Mouse (Mus musculus) neural tube, embryonic 15.5 days (tissue): ENCODE results near the gene Skida1. TPM values are rescaled to one million over a fixed set of nuclear protein-coding genes. Genes with fewer than 3 reads are reported as not detected.

ENCODE experiments used
- ATAC-seq: fragments of 200-750 bp; cut with Nextera tagmentation; 2 replicates; pipeline ENCODE4 v1.8.0; 2017; ENCODE audit warnings: mild to moderate bottlenecking, moderate TSS enrichment, moderate library complexity; ENCODE audit not compliant: low FRiP score
- H3K27ac ChIP-seq: fragments of 300-500 bp; sonication (generic); replicated peaks from 2 replicates; pipeline ENCODE4 v1.5.1; 2015; ENCODE audit warnings: mild to moderate bottlenecking, inconsistent platforms
- H3K27me3 ChIP-seq: fragments of 300-500 bp; sonication (generic); replicated peaks from 2 replicates; pipeline ENCODE4 v1.6.1; 2015; ENCODE audit warnings: inconsistent platforms
- H3K36me3 ChIP-seq: fragments of 300-500 bp; sonication (generic); 2 replicates; pipeline ENCODE4 v1.6.1; 2015; ENCODE audit warnings: inconsistent platforms
- H3K4me1 ChIP-seq: fragments of 300-500 bp; sonication (generic); 2 replicates; pipeline ENCODE4 v1.6.1; 2015; ENCODE audit warnings: inconsistent platforms
- H3K4me2 ChIP-seq: fragments of 300-500 bp; sonication (generic); 2 replicates; pipeline ENCODE4 v1.6.1; 2015; ENCODE audit warnings: inconsistent platforms, mild to moderate bottlenecking, moderate library complexity
- H3K4me3 ChIP-seq: fragments of 300-500 bp; sonication (generic); replicated peaks from 2 replicates; pipeline ENCODE4 v1.5.1; 2015; ENCODE audit warnings: mild to moderate bottlenecking, inconsistent platforms
- H3K9ac ChIP-seq: fragments of 300-500 bp; sonication (generic); replicated peaks from 2 replicates; pipeline ENCODE4 v1.6.1; 2015; ENCODE audit warnings: mild to moderate bottlenecking, inconsistent platforms
- H3K9me3 ChIP-seq: fragments of 300-500 bp; sonication (generic); replicated peaks from 2 replicates; pipeline ENCODE4 v1.6.1; 2016; ENCODE audit warnings: inconsistent platforms
- WGBS: fragments of 180-500 bp; shearing (Covaris S2); methylation state at CpG from one replicate; pipeline ENCODE4 v1.1.7; 2015; ENCODE audit warnings: mixed read lengths; 5-methylcytosine and 5-hydroxymethylcytosine counted together
- polyA plus RNA-seq: library from polyadenylated mRNA; unstranded; fragments of >200 nt; fragmentation: Nextera tagmentation; extraction: Ambion mirVana; gene quantifications from 2 replicates; pipeline ENCODE4 v1.2.1, GENCODE M21; 2015

Skida1 gene
- polyA plus RNA-seq, 1 experiment from 2014 or later: 5.2 TPM

GRCm38 (mm10) chr2:18046186-18046585 is 2.7 kb downstream of the Skida1 start:
- 2% methylated on average over 4 of the region's 4 CpGs for WGBS
- H3K4me1 ChIP-seq: peaks cover 50% of the 10 kb centered on the region
- ATAC-seq: no peak

DNA sequence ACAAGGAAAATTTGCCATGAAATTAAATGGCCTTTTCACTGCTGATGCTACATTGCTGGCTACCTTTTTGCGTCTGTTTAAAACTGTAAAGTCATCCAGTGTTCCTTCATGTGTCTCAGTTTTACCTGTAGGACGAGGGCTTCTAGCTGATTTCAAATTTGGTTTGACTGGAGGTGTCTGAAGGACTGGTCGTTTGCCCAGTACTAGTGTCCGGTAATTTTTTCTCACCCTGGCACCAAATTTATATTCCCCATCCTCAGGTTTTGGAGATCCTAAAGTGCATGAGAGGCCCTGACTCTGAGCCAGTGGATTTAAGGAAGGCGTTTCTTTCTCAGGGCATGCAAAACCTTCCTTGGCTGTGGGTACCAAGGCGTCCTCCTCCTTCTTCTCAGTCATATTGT is 3.1 kb downstream of the Skida1 start:
- Histone ChIP-seq H3K27ac (peak overlapping the region; percentile 99), H3K4me2 (peak overlapping the region; percentile 71), H3K36me3 (no peaks in the 10 kb centered on the region), H3K9ac (peak overlapping the region; percentile 98), H3K4me3 (peak overlapping the region; percentile 84), H3K27me3 (no peaks in the 10 kb centered on the region), H3K9me3 (no peaks in the 10 kb centered on the region), H3K4me1 (peaks cover 53% of the 10 kb centered on the region)
- ATAC-seq: no peak
- WGBS: 4% methylated on average over 6 of the region's 6 CpGs

More at GRCm38 (mm10) chr2:18046186-18046585, 2.7 kb downstream of the Skida1 start:
- Histone ChIP-seq H3K9ac (peak overlapping the region; percentile 98), H3K9me3 (no peaks in the 10 kb centered on the region), H3K36me3 (no peaks in the 10 kb centered on the region), H3K27me3 (no peaks in the 10 kb centered on the region), H3K4me2 (peak overlapping the region; percentile 71), H3K4me3 (peak overlapping the region; percentile 84), H3K27ac (peak overlapping the region; percentile 99)

GRCm38 (mm10) chr2:18045143-18045780 is 3.6 kb downstream of the Skida1 start:
- peak overlapping the region; percentile 99 for H3K27ac ChIP-seq
- H3K36me3 ChIP-seq: no peaks in the 10 kb centered on the region
- 4% methylated on average over 7 of the region's 7 CpGs for WGBS
- peak overlapping the region; percentile 84 for H3K4me3 ChIP-seq
- peak overlapping the region; percentile 98 for H3K9ac ChIP-seq
- H3K4me2 ChIP-seq: peak overlapping the region; percentile 71
- H3K27me3 ChIP-seq: no peaks in the 10 kb centered on the region
- ATAC-seq: no peak
- peaks cover 53% of the 10 kb centered on the region for H3K4me1 ChIP-seq
- no peaks in the 10 kb centered on the region for H3K9me3 ChIP-seq

- Histone ChIP-seq H3K36me3 (no peaks in the 10 kb centered on the region), H3K4me2 (peak overlapping the region; percentile 62), H3K4me1 (peaks cover 59% of the 10 kb centered on the region), H3K9ac (peak overlapping the region; percentile 38), H3K4me3 (peak overlapping the region; percentile 8; the same call in 1 of the 2 replicates), H3K27ac (peak overlapping the region; percentile 73), H3K27me3 (no peaks in the 10 kb centered on the region), H3K9me3 (no peaks in the 10 kb centered on the region)
- peak; percentile 61; the same call in 1 of the 2 replicates for ATAC-seq
- 11% methylated on average over 14 of the region's 14 CpGs for WGBS
Observed at GRCm38 (mm10) chr2:18041199-18041885, 7.5 kb downstream of the Skida1 start.

DNA sequence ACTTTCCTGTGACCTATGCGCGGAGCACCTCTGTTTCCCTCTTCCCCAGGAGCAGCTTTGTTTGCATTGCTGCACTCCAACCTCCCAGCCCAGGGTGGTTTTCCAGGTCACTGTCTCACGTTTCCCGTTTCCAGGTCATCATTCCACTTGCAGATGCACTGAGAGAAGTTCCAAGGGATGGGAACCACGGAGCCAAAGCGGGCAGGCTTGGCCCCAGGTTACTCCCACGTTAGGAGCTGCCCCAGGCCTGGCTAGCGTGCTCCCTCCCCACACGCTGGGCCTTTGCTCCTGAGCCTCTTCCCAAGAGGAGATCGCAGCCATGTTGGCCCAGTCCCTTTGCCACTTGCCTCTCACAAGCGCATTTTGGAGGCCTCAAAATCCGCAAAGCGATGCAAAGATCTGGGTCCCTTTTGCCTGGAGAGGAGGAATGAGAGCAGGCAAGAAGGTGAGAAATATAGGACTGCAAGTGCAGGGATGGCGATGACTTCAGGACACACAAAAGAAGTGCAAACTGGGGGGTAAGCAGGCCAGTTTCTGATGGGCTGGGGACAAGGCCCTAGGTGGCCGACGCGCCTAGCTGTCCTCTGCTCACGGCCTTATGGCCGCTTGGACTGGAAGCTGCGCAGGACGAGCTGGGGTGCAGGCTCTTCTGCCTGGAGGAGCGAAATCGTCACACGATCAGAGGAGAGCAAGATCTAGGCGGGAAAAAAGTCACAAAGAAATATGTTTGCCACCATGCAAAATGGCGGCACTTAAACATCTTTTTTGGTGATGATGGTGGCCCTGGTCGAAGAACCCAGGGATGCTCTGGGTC is 8.3 kb downstream of the Skida1 start:
- 15% methylated on average over 27 of the region's 27 CpGs for whole genome bisulfite sequencing
- Histone ChIP-seq H3K9ac (peak overlapping the region; percentile 38), H3K4me1 (peaks cover 52% of the 10 kb centered on the region), H3K27ac (peak overlapping the region; percentile 73), H3K4me3 (0 out of 2 replicates have a peak overlapping the region, but pooled peaks have one; percentile 8), H3K9me3 (no peaks in the 10 kb centered on the region), H3K36me3 (no peaks in the 10 kb centered on the region), H3K4me2 (peak overlapping the region; percentile 62), H3K27me3 (no peaks in the 10 kb centered on the region)
- ATAC-seq: peak; percentile 39; the same call in 1 of the 2 replicates

DNA sequence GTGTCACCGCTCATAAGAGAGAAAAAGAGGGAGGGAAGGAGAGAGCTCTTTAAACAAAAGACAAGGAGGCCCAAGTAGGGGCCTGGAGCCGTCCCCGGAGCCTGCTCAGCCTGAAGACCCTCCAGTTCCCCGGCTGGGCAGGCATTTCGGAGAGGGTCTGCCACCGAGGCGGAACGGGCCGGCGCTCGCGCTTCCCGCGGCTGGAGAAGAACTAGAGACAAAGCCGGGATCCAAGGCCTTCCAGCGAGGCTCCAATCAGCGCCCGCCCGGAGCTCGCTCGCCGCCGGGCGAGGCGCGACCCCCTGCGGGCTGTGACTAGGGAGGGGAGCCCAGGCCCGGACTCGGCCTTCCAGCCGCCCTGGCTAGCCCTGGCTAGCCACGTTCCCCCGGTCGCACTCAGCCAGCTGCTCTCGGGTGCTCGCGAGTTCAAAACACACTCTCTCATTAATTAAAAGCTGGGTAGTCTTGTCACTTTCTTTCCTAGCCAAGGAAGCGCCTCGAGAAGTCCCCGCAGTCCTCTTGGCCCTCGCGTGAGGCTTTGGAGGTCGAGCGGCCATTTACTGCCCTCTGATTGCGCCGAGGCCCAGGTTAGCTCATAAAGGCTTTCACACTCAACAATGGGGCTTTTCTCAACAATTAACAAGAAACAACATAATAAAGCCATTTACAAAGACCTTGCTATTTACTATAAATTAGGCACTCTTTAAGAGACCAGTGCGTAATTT is 9.1 kb downstream of the Skida1 start:
- Histone ChIP-seq H3K4me1 (peaks cover 44% of the 10 kb centered on the region), H3K4me2 (peak overlapping the region; percentile 62), H3K9ac (peak overlapping the region; percentile 38), H3K9me3 (no peaks in the 10 kb centered on the region), H3K4me3 (peak overlapping the region; percentile 29), H3K27me3 (no peaks in the 10 kb centered on the region), H3K27ac (peak overlapping the region; percentile 73), H3K36me3 (no peaks in the 10 kb centered on the region)
- peak; percentile 60; the same call in 1 of the 2 replicates for ATAC-seq
- 4% methylated on average over 46 of the region's 46 CpGs for WGBS

DNA sequence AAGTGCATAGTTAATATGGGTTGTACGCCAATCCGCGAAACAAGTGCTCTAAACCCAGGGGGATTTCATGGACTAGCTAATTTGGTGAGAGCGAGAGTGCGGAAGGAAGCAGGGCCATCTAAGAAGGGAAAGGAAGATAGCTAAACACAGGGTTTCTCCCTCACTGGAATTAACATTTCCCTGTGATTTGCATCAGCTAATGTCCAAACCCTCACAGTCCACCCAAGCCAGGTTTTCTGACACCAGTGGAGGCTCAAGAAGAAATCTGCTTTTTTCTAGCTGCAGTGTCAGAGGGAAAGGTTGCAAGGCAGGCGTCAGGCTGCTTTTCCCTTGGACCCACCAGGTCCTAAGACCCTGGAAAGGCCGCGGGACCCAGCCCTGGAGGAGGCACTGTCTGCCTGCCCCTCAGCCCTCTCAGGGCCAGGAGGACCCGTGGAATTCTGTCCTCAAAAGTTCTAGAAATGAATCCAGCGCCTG is 9.9 kb downstream of the Skida1 start:
- Histone ChIP-seq H3K9ac (no peak overlapping the region; the same call in 1 of the 2 replicates), H3K27me3 (no peaks in the 10 kb centered on the region), H3K36me3 (no peaks in the 10 kb centered on the region), H3K4me2 (peak overlapping the region; percentile 62), H3K4me1 (peaks cover 41% of the 10 kb centered on the region), H3K4me3 (no peak overlapping the region), H3K9me3 (no peaks in the 10 kb centered on the region), H3K27ac (no peak overlapping the region)
- 40% methylated on average over 10 of the region's 10 CpGs for WGBS
- no peak for ATAC-seq

DNA sequence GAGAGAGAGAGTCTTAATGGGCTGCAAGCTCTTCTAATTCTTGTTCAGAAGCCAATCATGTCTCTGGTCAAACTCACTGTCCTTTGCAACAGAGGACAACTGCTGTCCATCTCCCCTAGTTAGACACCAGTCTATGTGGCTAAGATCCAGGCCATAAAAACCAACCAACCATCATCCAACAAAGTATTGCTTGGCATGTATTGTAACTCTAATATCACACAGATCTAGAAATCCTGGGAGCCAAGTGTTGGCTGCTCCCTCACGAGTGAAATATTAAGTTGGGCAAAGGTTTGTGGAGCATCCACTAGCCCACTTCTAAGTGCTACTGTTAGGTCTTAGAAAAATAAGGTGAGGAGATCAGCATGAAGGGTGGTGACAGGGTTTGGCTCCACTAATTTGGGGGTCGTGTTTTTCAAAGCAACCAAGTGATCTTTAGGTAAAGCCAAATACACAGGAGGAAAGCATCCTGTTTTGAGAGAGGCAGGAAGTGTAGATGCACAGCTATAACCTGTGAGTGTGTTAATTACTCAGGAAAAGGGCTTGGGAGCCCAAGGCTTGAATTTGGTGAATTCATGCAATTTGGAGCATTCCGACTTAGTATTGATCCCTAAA is 10.6 kb downstream of the Skida1 start:
- Histone ChIP-seq H3K4me3 (no peak overlapping the region), H3K36me3 (no peaks in the 10 kb centered on the region), H3K4me1 (peaks cover 46% of the 10 kb centered on the region), H3K9ac (no peak overlapping the region), H3K4me2 (no peak overlapping the region), H3K9me3 (no peaks in the 10 kb centered on the region), H3K27me3 (no peaks in the 10 kb centered on the region), H3K27ac (no peak overlapping the region)
- 65% methylated on average over 3 of the region's 3 CpGs for WGBS
- no peak for ATAC-seq

DNA sequence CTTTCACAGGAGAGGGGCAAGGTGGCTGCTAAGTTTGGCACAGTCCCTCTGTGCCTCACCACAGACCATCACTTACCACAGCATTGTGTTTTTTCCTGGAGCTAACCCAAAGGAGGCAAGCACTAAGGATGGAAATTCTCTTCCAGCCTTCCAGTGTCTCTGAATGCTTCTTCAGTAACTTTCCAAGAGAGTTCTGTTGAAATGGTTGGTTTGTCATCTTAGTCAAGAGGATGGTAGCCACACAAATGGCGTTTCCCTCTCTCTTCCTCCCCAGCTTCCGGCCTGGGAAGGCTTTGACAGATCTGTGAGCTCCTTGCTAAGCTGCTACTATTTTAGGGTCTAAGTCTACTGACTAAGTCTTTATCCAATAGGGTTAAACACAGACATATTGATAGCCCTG is 11.4 kb downstream of the Skida1 start, which contains the start of gene A930004D18Rik:
Gene A930004D18Rik, minus strand, starts transcription at position 247 of the 400 bp plus-strand sequence.
- peaks cover 48% of the 10 kb centered on the region for H3K4me1 ChIP-seq
- no peak within 1 kb of the TSS for H3K9ac ChIP-seq
- WGBS: 90% methylated on average over 2 of the region's 2 CpGs
- H3K9me3 ChIP-seq: no peaks in the 10 kb centered on the region
- no peaks in the 10 kb centered on the region for H3K27me3 ChIP-seq
- H3K4me3 ChIP-seq: no peak within 1 kb of the TSS
- ATAC-seq: no peak
- H3K36me3 ChIP-seq: no peaks in the 10 kb centered on the region
- no peak within 1 kb of the TSS for H3K4me2 ChIP-seq
- H3K27ac ChIP-seq: no peak within 1 kb of the TSS

- Histone ChIP-seq H3K9ac (no peak overlapping the region), H3K4me2 (no peak overlapping the region), H3K4me1 (peaks cover 42% of the 10 kb centered on the region), H3K9me3 (no peaks in the 10 kb centered on the region), H3K27me3 (no peaks in the 10 kb centered on the region), H3K27ac (no peak overlapping the region), H3K36me3 (no peaks in the 10 kb centered on the region), H3K4me3 (no peak overlapping the region)
- no peak for ATAC-seq
- 60% methylated on average over 10 of the region's 10 CpGs for WGBS
Observed at GRCm38 (mm10) chr2:18034371-18035250, 14.2 kb downstream of the Skida1 start.
